25 mouse cellular contexts compared by ENCODE assay signal in the genomic region with DNA sequence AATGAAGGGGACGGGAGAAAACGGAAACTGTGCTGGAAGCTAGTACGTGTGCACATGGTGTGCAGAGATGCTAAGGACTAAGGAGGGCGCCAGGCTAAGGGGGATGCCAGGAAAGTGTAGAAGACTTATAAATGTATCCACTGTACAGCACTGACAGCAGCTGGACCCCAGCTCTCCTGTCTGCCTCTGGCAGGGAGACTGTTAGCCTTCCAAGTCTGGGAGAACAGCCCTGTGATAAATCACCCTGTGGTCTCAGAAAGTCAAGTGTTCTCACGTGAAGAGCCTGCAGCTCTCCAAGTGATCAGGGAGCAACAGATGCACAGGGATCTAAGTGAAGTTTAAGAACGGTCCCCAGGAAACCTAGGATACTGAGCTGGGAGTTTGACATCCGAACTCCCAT.
DNase-seq lines count a peak whose midpoint lies in the region; ATAC-seq and TF ChIP-seq lines count a peak whose summit lies in the region.
"Had no signal": no experiment of that assay in that cellular context is flagged by ENCODE, and none has a peak within 500 bp of the region (broad histone marks: within the 10 kb centered on the region; RNA-seq: fewer than 3 reads in every experiment).

No protein-coding gene starts in this region.

- H3K9me3 ChIP-seq in embryonic facial prominence, embryonic 14.5 days (ENCODE audit: control insufficient read depth, low read length) = no peaks in the 10 kb centered on the region
- H3K9me3 ChIP-seq in embryonic facial prominence, embryonic 10.5 days = no peaks in the 10 kb centered on the region
- no peaks in the 10 kb centered on the region for H3K9me3 ChIP-seq in kidney, postnatal 0 days (replicated peaks; ENCODE audit: low read length)
- H3K9me3 ChIP-seq in stomach, embryonic 16.5 days (replicated peaks; ENCODE audit: control insufficient read depth, low read length) = no peaks in the 10 kb centered on the region
- H3K9me3 ChIP-seq: embryonic facial prominence, embryonic 13.5 days; forebrain, embryonic 12.5 days; forebrain, embryonic 15.5 days; G1E; heart, embryonic 10.5 days; hindbrain, embryonic 12.5 days; hindbrain, embryonic 15.5 days had no signal

- no peak overlapping the region for H3K27ac ChIP-seq in embryonic facial prominence, embryonic 14.5 days (replicated peaks; ENCODE audit: low read depth, low read length)
- H3K27ac ChIP-seq in embryonic facial prominence, embryonic 10.5 days (replicated peaks) = no peak overlapping the region
- no peak overlapping the region for H3K27ac ChIP-seq in kidney, postnatal 0 days
- no peak overlapping the region for H3K27ac ChIP-seq in stomach, embryonic 16.5 days (ENCODE audit: low read length)
- H3K27ac ChIP-seq: embryonic facial prominence, embryonic 13.5 days; forebrain, embryonic 12.5 days; forebrain, embryonic 15.5 days; heart, adult 2 months; heart, embryonic 10.5 days; hindbrain, embryonic 12.5 days; hindbrain, embryonic 15.5 days had no signal

- H3K4me2 ChIP-seq in embryonic facial prominence, embryonic 14.5 days (ENCODE audit: low read depth, low read length) = no peak overlapping the region
- no peak overlapping the region for H3K4me2 ChIP-seq in kidney, postnatal 0 days (ENCODE audit: low read length)
- no peak overlapping the region for H3K4me2 ChIP-seq in stomach, embryonic 16.5 days (ENCODE audit: low read depth, low read length)
- H3K4me2 ChIP-seq: embryonic facial prominence, embryonic 13.5 days; forebrain, embryonic 12.5 days; forebrain, embryonic 15.5 days; hindbrain, embryonic 12.5 days; hindbrain, embryonic 15.5 days had no signal

- no peak for TF ChIP-seq CTCF in kidney, postnatal 0 days (IDR thresholded peaks at IDR 0.05; ENCODE audit: low read depth)

- H3K36me3 ChIP-seq in embryonic facial prominence, embryonic 14.5 days (ENCODE audit: control insufficient read depth, insufficient read depth, low read length) = no peaks in the 10 kb centered on the region
- H3K36me3 ChIP-seq in embryonic facial prominence, embryonic 10.5 days (replicated peaks) = no peaks in the 10 kb centered on the region
- H3K36me3 ChIP-seq in kidney, postnatal 0 days (ENCODE audit: insufficient read depth, low read length) = no peaks in the 10 kb centered on the region
- no peaks in the 10 kb centered on the region for H3K36me3 ChIP-seq in stomach, embryonic 16.5 days (ENCODE audit: control insufficient read depth, insufficient read depth, low read length)
- H3K36me3 ChIP-seq: embryonic facial prominence, embryonic 13.5 days; forebrain, embryonic 12.5 days; forebrain, embryonic 15.5 days; G1E; heart, embryonic 10.5 days; hindbrain, embryonic 12.5 days; hindbrain, embryonic 15.5 days had no signal

- peak; percentile 33 for DNase-seq in embryonic facial prominence, embryonic 14.5 days (ENCODE audit: low spot score)
- no peak for DNase-seq in embryonic facial prominence, embryonic 10.5 days (ENCODE audit: low spot score)
- peak; percentile 9 for DNase-seq in kidney, postnatal 0 days (ENCODE audit: low spot score)
- DNase-seq in kidney, adult 8-10 months = no peak
- DNase-seq in urinary bladder, postnatal 14 days (ENCODE audit: low spot score) = peak; percentile 8
- no peak for DNase-seq in urinary bladder, postnatal 10 days (ENCODE audit: low spot score)
- DNase-seq: adrenal gland, adult 2 months; adrenal gland, postnatal 14 days; B cell, adult 2 months; cerebellum, adult 11 months; cerebellum, adult 2 months; cerebellum, adult 9-11 months; cerebellum, postnatal 25 days; gastrocnemius, postnatal 25 days; heart, adult 2 months had no signal

- no peak for ATAC-seq in embryonic facial prominence, embryonic 14.5 days (ENCODE audit: low read depth)
- no peak for ATAC-seq in kidney, postnatal 0 days (replicated peaks; ENCODE audit: low FRiP score, low read depth)
- ATAC-seq in stomach, embryonic 16.5 days (ENCODE audit: insufficient read depth, low FRiP score) = peak; percentile 58; the same call in 1 of the 2 replicates
- ATAC-seq in erythroid progenitor cell, adult 5-6 weeks (replicated peaks; ENCODE audit: low FRiP score, poor library complexity, severe bottlenecking) = no peak
- ATAC-seq: forebrain, embryonic 15.5 days had no signal

- H3K9ac ChIP-seq in embryonic facial prominence, embryonic 14.5 days (ENCODE audit: low read depth, low read length) = no peak overlapping the region
- no peak overlapping the region for H3K9ac ChIP-seq in kidney, postnatal 0 days (ENCODE audit: low read depth, low read length)
- no peak overlapping the region for H3K9ac ChIP-seq in stomach, embryonic 16.5 days (ENCODE audit: low read length)
- H3K9ac ChIP-seq: embryonic facial prominence, embryonic 13.5 days; forebrain, embryonic 12.5 days; forebrain, embryonic 15.5 days; hindbrain, embryonic 12.5 days; hindbrain, embryonic 15.5 days had no signal

- no peaks in the 10 kb centered on the region for H3K27me3 ChIP-seq in embryonic facial prominence, embryonic 14.5 days (replicated peaks; ENCODE audit: control insufficient read depth, insufficient read depth, low read length)
- no peaks in the 10 kb centered on the region for H3K27me3 ChIP-seq in embryonic facial prominence, embryonic 10.5 days (replicated peaks; ENCODE audit: low read depth, poor library complexity, severe bottlenecking)
- H3K27me3 ChIP-seq in kidney, postnatal 0 days (ENCODE audit: insufficient read depth, low read length) = no peaks in the 10 kb centered on the region
- H3K27me3 ChIP-seq in stomach, embryonic 16.5 days (ENCODE audit: control insufficient read depth, insufficient read depth, low read length) = no peaks in the 10 kb centered on the region
- H3K27me3 ChIP-seq: CH12.LX; embryonic facial prominence, embryonic 13.5 days; forebrain, embryonic 12.5 days; forebrain, embryonic 15.5 days; hindbrain, embryonic 12.5 days; hindbrain, embryonic 15.5 days had no signal

- no peaks in the 10 kb centered on the region for H3K4me1 ChIP-seq in embryonic facial prominence, embryonic 14.5 days (ENCODE audit: control insufficient read depth, insufficient read depth, low read length)
- H3K4me1 ChIP-seq in embryonic facial prominence, embryonic 10.5 days = no peaks in the 10 kb centered on the region
- H3K4me1 ChIP-seq in kidney, postnatal 0 days (replicated peaks; ENCODE audit: insufficient read depth, low read length) = no peaks in the 10 kb centered on the region
- 0 out of 2 replicates have a peak, but pooled peaks cover 4% of the 10 kb centered on the region for H3K4me1 ChIP-seq in stomach, embryonic 16.5 days (ENCODE audit: control insufficient read depth, insufficient read depth, low read length)
- H3K4me1 ChIP-seq: forebrain, embryonic 12.5 days; forebrain, embryonic 15.5 days; heart, embryonic 10.5 days; hindbrain, embryonic 12.5 days; hindbrain, embryonic 15.5 days had no signal

- no peak overlapping the region for H3K4me3 ChIP-seq in embryonic facial prominence, embryonic 14.5 days (ENCODE audit: low read depth, low read length)
- no peak overlapping the region for H3K4me3 ChIP-seq in embryonic facial prominence, embryonic 10.5 days
- no peak overlapping the region for H3K4me3 ChIP-seq in kidney, postnatal 0 days (replicated peaks; ENCODE audit: low read depth, low read length)
- H3K4me3 ChIP-seq in stomach, embryonic 16.5 days (replicated peaks; ENCODE audit: low read length) = no peak overlapping the region
- H3K4me3 ChIP-seq: embryonic facial prominence, embryonic 13.5 days; forebrain, embryonic 12.5 days; forebrain, embryonic 15.5 days; heart, adult 2 months; heart, embryonic 10.5 days; hindbrain, embryonic 12.5 days; hindbrain, embryonic 15.5 days had no signal

- 70% methylated on average over 7 of the region's 7 CpGs for WGBS in embryonic facial prominence, embryonic 14.5 days
- 86% methylated on average over 7 of the region's 7 CpGs for WGBS in embryonic facial prominence, embryonic 10.5 days
- 51% methylated on average over 7 of the region's 7 CpGs for WGBS in kidney, postnatal 0 days
- 61% methylated on average over 7 of the region's 7 CpGs for WGBS in stomach, embryonic 16.5 days

Comparison
In these comparisons a context has a peak if more than half of its experiments do, and no peak if none do; other contexts are left out.
1. DNase-seq: peak in embryonic facial prominence, embryonic 14.5 days (single experiment), kidney, postnatal 0 days (single experiment) and urinary bladder, postnatal 14 days (single experiment); none in embryonic facial prominence, embryonic 10.5 days (single experiment), kidney, adult 8-10 months (0 of 2) and urinary bladder, postnatal 10 days (single experiment).